Mouse (Mus musculus): ENCODE measurements around the gene Clmn.

GRCm38 (mm10) chr12:104851711-104852508 lies 13.0 kb downstream of the Clmn start:
- TF ChIP-seq RAD21 (IDR thresholded peaks at IDR 0.05; ENCODE audit: low read depth, low read length) (no peak), CTCF (IDR thresholded peaks at IDR 0.05 in 2 of 3, conservative IDR thresholded peaks at IDR 0.05 in 1 of 3; ENCODE audit: control insufficient read depth in 1 of 3, insufficient read depth in 1 of 3, low read depth in 2 of 3, low read length in 3 of 3, poor library complexity in 1 of 3, severe bottlenecking in 1 of 3) (no peak), SMC3 (IDR thresholded peaks at IDR 0.05; ENCODE audit: low read depth, low read length) (no peak), ELF1 (IDR thresholded peaks at IDR 0.05; ENCODE audit: low read depth, low read length) (no peak), MXI1 (IDR thresholded peaks at IDR 0.05; ENCODE audit: low read depth, low read length) (no peak), MAFK (IDR thresholded peaks at IDR 0.05; ENCODE audit: borderline replicate concordance, low read depth, low read length) (no peak)
